Mouse (Mus musculus) myocyte (in vitro differentiated cells): ENCODE data around the gene Tgif2. TPM values are rescaled to one million over a fixed set of nuclear protein-coding genes. Genes with fewer than 3 reads are reported as not detected.

Source experiments
- H3K27me3 ChIP-seq: one replicate; pipeline ENCODE4 v1.6.1; 2011; ENCODE audit not compliant: control insufficient read depth, insufficient read depth, insufficient read length
- H3K36me3 ChIP-seq: one replicate; pipeline ENCODE4 v1.6.1; 2011; ENCODE audit not compliant: control insufficient read depth, insufficient read depth
- H3K4me2 ChIP-seq: one replicate; pipeline ENCODE4 v1.6.1; 2011; ENCODE audit warnings: low read depth, control low read depth
- H3K4me3 ChIP-seq: one replicate; pipeline ENCODE4 v1.5.1; 2011; ENCODE audit warnings: mild to moderate bottlenecking, control low read depth, moderate library complexity
- H3K79me2 ChIP-seq: one replicate; pipeline ENCODE4 v1.6.1; 2011; ENCODE audit not compliant: control insufficient read depth, insufficient read depth
- H3ac ChIP-seq: one replicate; pipeline ENCODE4 v1.6.1; 2011; ENCODE audit not compliant: control insufficient read depth, insufficient read length
- CEBPB ChIP-seq: IDR thresholded peaks from 2 replicates; pipeline ENCODE4 v1.6.1; 2011; ENCODE audit warnings: mild to moderate bottlenecking, moderate library complexity; ENCODE audit not compliant: poor library complexity, insufficient read depth, severe bottlenecking
- E2F4 ChIP-seq: IDR thresholded peaks from one replicate; pipeline ENCODE4 v1.6.1; 2011; ENCODE audit warnings: mild to moderate bottlenecking, control low read depth, moderate library complexity; ENCODE audit not compliant: insufficient read depth
- MAX ChIP-seq: IDR thresholded peaks from one replicate; pipeline ENCODE4 v1.6.1; 2011; ENCODE audit warnings: low read depth, mild to moderate bottlenecking, control low read depth
- MYOD1 ChIP-seq, 3 experiments: IDR thresholded peaks; one replicate each; pipeline ENCODE4 v1.6.1; 2011; ENCODE audit warnings: control low read depth in 2 of 3, low read depth in 2 of 3, mild to moderate bottlenecking in 2 of 3, moderate library complexity in 1 of 3; ENCODE audit not compliant: insufficient read length in 2 of 3, control insufficient read depth in 1 of 3
- MYOG ChIP-seq, 3 experiments: IDR thresholded peaks; one replicate each; pipeline ENCODE4 v1.6.1; 2011; ENCODE audit warnings: control low read depth in 2 of 3, low read depth in 2 of 3, mild to moderate bottlenecking in 2 of 3; ENCODE audit not compliant: insufficient read length in 2 of 3, control insufficient read depth in 1 of 3, insufficient read depth in 1 of 3
- POLR2A ChIP-seq: IDR thresholded peaks from one replicate; pipeline ENCODE4 v1.6.1; 2011; ENCODE audit warnings: low read depth, mild to moderate bottlenecking, control low read depth, moderate library complexity; ENCODE audit not compliant: insufficient read length
- POLR2AphosphoS2 ChIP-seq: IDR thresholded peaks from one replicate; pipeline ENCODE4 v1.6.1; 2011; ENCODE audit warnings: low read depth, control low read depth; ENCODE audit not compliant: insufficient read length
- REST ChIP-seq: IDR thresholded peaks from one replicate; pipeline ENCODE4 v1.6.1; 2011; ENCODE audit warnings: mild to moderate bottlenecking, control low read depth, moderate library complexity; ENCODE audit not compliant: insufficient read depth, insufficient read length
- SRF ChIP-seq: IDR thresholded peaks from one replicate; pipeline ENCODE4 v1.6.1; 2011; ENCODE audit warnings: low read depth; ENCODE audit not compliant: control insufficient read depth, insufficient read length
- TCF12 ChIP-seq: IDR thresholded peaks from one replicate; pipeline ENCODE4 v1.6.1; 2011; ENCODE audit warnings: mild to moderate bottlenecking, control low read depth; ENCODE audit not compliant: poor library complexity, insufficient read depth, severe bottlenecking
- TCF3 ChIP-seq: IDR thresholded peaks from one replicate; pipeline ENCODE4 v1.6.1; 2011; ENCODE audit warnings: low read depth, control low read depth; ENCODE audit not compliant: insufficient read length
- USF1 ChIP-seq: IDR thresholded peaks from one replicate; pipeline ENCODE4 v1.6.1; 2011; ENCODE audit warnings: low read depth, mild to moderate bottlenecking, control low read depth, moderate library complexity
- polyA plus RNA-seq: library from polyadenylated mRNA; unstranded; fragments of >200 nt; fragmentation: generic; extraction: Trizol; gene quantifications from one replicate; pipeline ENCODE4 v1.2.1, GENCODE M21; 2012; ENCODE audit warnings: missing spikeins

Tgif2 gene
- polyA plus RNA-seq, 1 experiment, result 11.2 TPM

DNA sequence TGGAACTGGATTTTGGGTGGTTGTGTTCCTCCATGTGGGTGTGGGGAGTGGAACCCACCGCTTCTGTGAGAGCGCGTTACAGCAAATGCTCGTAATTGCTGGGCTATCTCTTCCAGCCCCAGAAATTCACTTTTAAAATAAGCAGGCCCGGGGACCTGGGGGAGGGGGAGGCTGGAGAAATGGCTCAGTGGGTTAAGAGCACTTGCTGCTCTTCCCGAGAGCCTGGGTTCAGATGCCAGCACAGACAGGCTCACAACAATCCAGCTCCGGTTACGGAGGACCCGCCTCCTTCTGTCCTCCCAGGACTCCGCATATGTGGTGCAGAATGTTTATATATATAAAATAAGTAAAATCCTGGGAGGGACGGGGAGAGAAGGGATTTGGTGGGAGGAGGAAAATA, 2.9 kb downstream of the Tgif2 start:
- Histone ChIP-seq H3K4me3 (peak overlapping the region; percentile 56), H3ac (no peak overlapping the region), H3K27me3 (no peaks in the 10 kb centered on the region), H3K79me2 (peaks cover 33% of the 10 kb centered on the region), H3K4me2 (peak overlapping the region; percentile 100), H3K36me3 (no peaks in the 10 kb centered on the region)
- TF ChIP-seq MYOD1 (IDR thresholded peaks at IDR 0.05; ENCODE audit: control insufficient read depth in 1 of 3, insufficient read length in 2 of 3, low read depth in 2 of 3), result no peak
- TF ChIP-seq TCF3, result no peak
- TF ChIP-seq MYOG (IDR thresholded peaks at IDR 0.05; ENCODE audit: control insufficient read depth in 1 of 3, insufficient read depth in 1 of 3, insufficient read length in 2 of 3, low read depth in 2 of 3), result no peak
- TF ChIP-seq MAX, result no peak
- TF ChIP-seq POLR2AphosphoS2, result no peak
- TF ChIP-seq CEBPB, result no peak
- TF ChIP-seq SRF, result no peak
- no peak for TF ChIP-seq POLR2A
- TF ChIP-seq E2F4, result no peak
- no peak for TF ChIP-seq USF1
- no peak for TF ChIP-seq TCF12
- TF ChIP-seq REST, result no peak

GRCm38 (mm10) chr2:156843331-156843730, 3.5 kb downstream of the Tgif2 start:
- TF ChIP-seq REST (no peak), POLR2AphosphoS2 (no peak), MYOG (IDR thresholded peaks at IDR 0.05; ENCODE audit: control insufficient read depth in 1 of 3, insufficient read depth in 1 of 3, insufficient read length in 2 of 3, low read depth in 2 of 3) (no peak), MYOD1 (IDR thresholded peaks at IDR 0.05; ENCODE audit: control insufficient read depth in 1 of 3, insufficient read length in 2 of 3, low read depth in 2 of 3) (no peak), TCF12 (no peak), CEBPB (no peak), E2F4 (no peak), MAX (no peak)
- H3ac ChIP-seq, result no peak overlapping the region
- no peak overlapping the region for H3K4me3 ChIP-seq
- H3K4me2 ChIP-seq, result no peak overlapping the region
- peaks cover 33% of the 10 kb centered on the region for H3K79me2 ChIP-seq
- H3K27me3 ChIP-seq, result no peaks in the 10 kb centered on the region
- H3K36me3 ChIP-seq, result no peaks in the 10 kb centered on the region

DNA sequence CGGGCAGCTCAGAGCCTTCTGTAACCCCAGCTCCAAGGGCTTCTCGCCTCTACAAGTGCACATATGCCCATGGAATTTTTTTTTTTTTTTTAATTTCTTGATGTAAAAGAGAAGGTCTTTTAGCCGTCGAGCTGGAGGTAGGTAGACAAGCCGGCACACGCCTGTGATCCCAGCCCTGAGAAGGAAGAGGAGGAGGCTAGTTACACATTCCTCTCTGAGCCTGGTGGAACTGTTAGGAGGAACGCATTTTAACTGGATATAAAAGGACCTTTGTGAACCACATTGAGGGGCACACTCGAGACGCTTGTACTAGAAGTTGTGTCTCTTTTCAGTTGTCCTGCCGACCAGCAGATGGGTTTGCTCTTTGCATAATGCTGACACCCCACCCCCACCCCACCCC, 4.9 kb downstream of the Tgif2 start:
- TF ChIP-seq REST (no peak), POLR2AphosphoS2 (no peak), CEBPB (no peak), MAX (no peak), TCF12 (no peak), E2F4 (no peak), POLR2A (no peak), TCF3 (no peak), SRF (no peak), USF1 (no peak), MYOG (IDR thresholded peaks at IDR 0.05; ENCODE audit: control insufficient read depth in 1 of 3, insufficient read depth in 1 of 3, insufficient read length in 2 of 3, low read depth in 2 of 3) (no peak), MYOD1 (IDR thresholded peaks at IDR 0.05; ENCODE audit: control insufficient read depth in 1 of 3, insufficient read length in 2 of 3, low read depth in 2 of 3) (no peak)
- Histone ChIP-seq H3K36me3 (no peaks in the 10 kb centered on the region), H3K79me2 (peaks cover 33% of the 10 kb centered on the region), H3K27me3 (no peaks in the 10 kb centered on the region), H3K4me2 (no peak overlapping the region), H3K4me3 (no peak overlapping the region), H3ac (no peak overlapping the region)

DNA sequence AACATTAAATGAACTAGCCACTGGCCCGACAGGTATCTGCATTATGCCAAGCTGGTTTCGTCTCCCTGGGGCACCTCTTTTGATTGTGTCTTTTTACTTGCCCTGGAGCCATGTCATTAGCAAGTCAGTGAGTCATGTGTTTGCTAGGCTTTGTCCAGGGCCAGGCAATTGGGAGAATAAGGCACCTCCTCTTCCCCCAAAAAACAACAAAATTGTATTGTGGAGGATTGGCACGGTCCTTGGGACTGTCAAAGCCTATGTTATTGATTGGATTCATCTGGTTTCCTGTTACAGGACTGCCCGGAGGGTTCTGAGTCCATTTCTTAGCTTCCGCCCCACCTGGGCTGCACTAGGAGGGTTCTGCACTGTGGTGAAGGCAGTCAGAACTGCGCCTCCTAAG, 7.8 kb downstream of the Tgif2 start:
- Histone ChIP-seq H3K79me2 (peaks cover 18% of the 10 kb centered on the region), H3K4me2 (no peak overlapping the region), H3K4me3 (no peak overlapping the region), H3K36me3 (peaks cover 5% of the 10 kb centered on the region), H3K27me3 (no peaks in the 10 kb centered on the region), H3ac (no peak overlapping the region)
- no peak for TF ChIP-seq MYOD1 (IDR thresholded peaks at IDR 0.05; ENCODE audit: control insufficient read depth in 1 of 3, insufficient read length in 2 of 3, low read depth in 2 of 3)
- no peak for TF ChIP-seq REST
- TF ChIP-seq TCF12, result no peak
- TF ChIP-seq E2F4, result no peak
- TF ChIP-seq USF1, result no peak
- TF ChIP-seq TCF3, result no peak
- TF ChIP-seq POLR2AphosphoS2, result no peak
- no peak for TF ChIP-seq MYOG (IDR thresholded peaks at IDR 0.05; ENCODE audit: control insufficient read depth in 1 of 3, insufficient read depth in 1 of 3, insufficient read length in 2 of 3, low read depth in 2 of 3)
- TF ChIP-seq POLR2A, result no peak
- TF ChIP-seq MAX, result no peak
- no peak for TF ChIP-seq SRF
- no peak for TF ChIP-seq CEBPB

DNA sequence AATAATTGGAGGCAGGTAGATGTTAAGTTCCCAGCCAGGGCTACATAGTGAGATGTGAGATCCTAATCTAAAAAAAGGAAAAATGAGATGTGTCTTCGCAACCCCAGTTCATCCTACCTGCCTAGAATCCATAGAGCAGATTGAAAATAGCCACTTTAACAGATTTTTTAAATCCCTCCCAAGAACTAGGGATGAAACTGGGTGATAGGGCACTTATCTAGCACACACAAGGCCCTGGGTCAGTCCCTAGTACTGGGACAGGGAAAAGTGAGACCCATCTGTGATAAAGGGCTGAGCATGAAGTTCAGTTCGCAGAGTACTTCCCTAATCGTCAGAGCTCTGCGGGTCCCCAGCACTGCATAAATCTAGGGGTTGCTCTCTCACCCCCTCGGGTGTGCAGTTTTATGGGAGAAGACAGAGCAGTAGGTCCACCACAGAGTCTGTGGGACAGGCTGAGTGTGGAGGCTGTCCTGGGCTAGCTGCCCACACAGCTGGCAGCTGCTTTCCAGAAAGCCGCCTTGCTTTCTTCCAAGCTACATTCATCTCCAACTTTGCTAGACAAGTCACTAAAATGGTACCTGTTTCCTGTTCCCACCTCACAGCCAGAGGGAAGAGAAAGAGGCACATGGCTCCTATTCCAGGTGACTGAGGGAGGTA, 8.8 kb downstream of the Tgif2 start:
- Histone ChIP-seq H3K79me2 (peaks cover 8% of the 10 kb centered on the region), H3K36me3 (peaks cover 5% of the 10 kb centered on the region)
- TF ChIP-seq SRF (no peak), MYOG (IDR thresholded peaks at IDR 0.05; ENCODE audit: control insufficient read depth in 1 of 3, insufficient read depth in 1 of 3, insufficient read length in 2 of 3, low read depth in 2 of 3) (peak in 1 of 3 experiments; percentile 21), TCF12 (no peak), POLR2AphosphoS2 (no peak)

More for the DNA sequence above, 8.8 kb downstream of the Tgif2 start:
- H3K27me3 ChIP-seq, result no peaks in the 10 kb centered on the region
- no peak overlapping the region for H3K4me3 ChIP-seq
- no peak overlapping the region for H3ac ChIP-seq
- H3K4me2 ChIP-seq, result no peak overlapping the region
